Comparison of ENCODE assay signal across 13 mouse cellular contexts in the genomic region with DNA sequence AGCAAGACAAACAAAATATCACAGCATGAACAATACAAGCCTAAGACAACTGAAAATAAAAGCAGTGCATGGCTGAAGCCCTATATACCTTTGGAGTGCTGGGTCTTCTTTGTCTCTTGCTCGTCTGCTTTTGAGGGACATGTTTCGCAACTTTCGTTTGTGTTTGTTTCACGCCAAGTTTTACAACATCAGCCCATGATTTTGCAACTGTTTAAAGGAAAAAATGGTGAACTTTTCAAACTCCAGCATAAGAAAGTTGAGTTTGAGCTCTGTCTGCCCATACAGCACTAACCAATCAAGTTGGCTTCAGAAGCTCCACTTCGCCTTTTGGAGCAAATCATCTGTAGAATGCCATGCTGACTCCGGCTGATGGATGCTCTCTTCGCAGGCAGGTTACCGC.
"Had no signal": no experiment of that assay in that cellular context is flagged by ENCODE, and none has a peak within 500 bp of the region (broad histone marks: within the 10 kb centered on the region; RNA-seq: fewer than 3 reads in every experiment).

No protein-coding gene starts in this region.

- H3K9me3 ChIP-seq: kidney, embryonic 15.5 days; limb, embryonic 10.5 days; midbrain, embryonic 10.5 days; neural tube, embryonic 15.5 days had no signal

- DNase-seq: kidney, adult 2 months; kidney, postnatal 25 days; lung, adult 18-20 months; midbrain, embryonic 14.5 days; right cerebral cortex, adult 18-20 months; right cerebral cortex, postnatal 25 days; thymus, postnatal 36 days had no signal

- H3K4me3 ChIP-seq: kidney, embryonic 15.5 days; limb, embryonic 10.5 days; midbrain, embryonic 10.5 days; myocyte; neural tube, embryonic 15.5 days had no signal

- H3K4me2 ChIP-seq: kidney, embryonic 15.5 days; neural tube, embryonic 15.5 days had no signal

- H3K27me3 ChIP-seq: kidney, embryonic 15.5 days; neural tube, embryonic 15.5 days had no signal

- H3K9ac ChIP-seq: kidney, embryonic 15.5 days; neural tube, embryonic 15.5 days had no signal

- H3K4me1 ChIP-seq: kidney, embryonic 15.5 days; limb, embryonic 10.5 days; midbrain, embryonic 10.5 days; neural tube, embryonic 15.5 days had no signal

- H3K27ac ChIP-seq: kidney, embryonic 15.5 days; limb, embryonic 10.5 days; midbrain, embryonic 10.5 days; neural tube, embryonic 15.5 days had no signal

- ATAC-seq: inflammation-experienced regulatory T-cells, adult 6 months had no signal
